Mouse (Mus musculus): ENCODE results near the gene Rdh19.

GRCm38 (mm10) chr10:127888605-127889004 lies 38.9 kb downstream of the Rdh19 start, which contains the start of gene Rdh7:
- no peak for TF ChIP-seq CTCF (IDR thresholded peaks at IDR 0.05; ENCODE audit: insufficient read depth, low read depth, low read length)
- no peak for TF ChIP-seq POLR2A (IDR thresholded peaks at IDR 0.05; ENCODE audit: insufficient read depth, low read depth, low read length)

Data from olfactory bulb, adult 2 months (tissue).